Mouse (Mus musculus) cerebellum, postnatal 14 days (tissue): Measurements from ENCODE around the gene Lifr.

Source experiments
- DNase-seq, 2 experiments: peaks; one replicate each; pipeline ENCODE4 v3.0.0; 2021; ENCODE audit warnings: mixed read lengths in 2 of 2

The Lifr gene

GRCm38 (mm10) chr15:7166735-7167134 lies 76.3 kb downstream of the Lifr start:
- DNase-seq, result no peak

DNA sequence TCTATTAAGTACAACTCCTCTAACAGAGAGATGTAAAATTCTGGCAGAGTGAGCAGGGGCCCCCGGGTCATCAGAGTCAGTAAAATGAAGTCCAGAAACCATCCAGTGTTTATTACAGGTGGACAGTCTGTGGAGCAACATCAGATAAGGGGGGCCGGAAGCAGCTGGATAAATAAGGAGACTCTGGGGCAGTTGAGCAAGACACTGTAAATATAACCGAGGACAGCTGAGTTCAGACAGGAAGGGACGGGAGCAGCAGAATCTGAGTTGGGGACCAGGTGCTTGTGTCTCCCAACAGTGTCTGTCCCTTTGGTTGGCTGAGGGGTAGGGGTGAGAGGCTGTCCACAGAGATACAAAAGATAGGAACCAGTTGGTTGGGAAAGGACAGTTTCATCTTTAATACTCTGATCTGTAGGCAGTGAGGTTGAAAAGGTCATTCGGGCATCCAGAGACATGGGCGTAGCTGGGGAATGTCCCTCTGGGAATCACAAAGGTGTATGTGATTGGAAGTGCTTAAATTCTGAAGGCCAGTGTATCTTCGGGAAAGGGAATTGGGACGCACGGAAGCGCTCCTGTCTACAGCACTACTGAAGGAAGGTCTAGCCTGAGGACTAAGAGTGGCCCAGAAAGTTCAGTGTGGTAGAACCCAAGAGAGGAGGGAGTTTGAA lies 77.0 kb downstream of the Lifr start:
- no peak for DNase-seq

DNA sequence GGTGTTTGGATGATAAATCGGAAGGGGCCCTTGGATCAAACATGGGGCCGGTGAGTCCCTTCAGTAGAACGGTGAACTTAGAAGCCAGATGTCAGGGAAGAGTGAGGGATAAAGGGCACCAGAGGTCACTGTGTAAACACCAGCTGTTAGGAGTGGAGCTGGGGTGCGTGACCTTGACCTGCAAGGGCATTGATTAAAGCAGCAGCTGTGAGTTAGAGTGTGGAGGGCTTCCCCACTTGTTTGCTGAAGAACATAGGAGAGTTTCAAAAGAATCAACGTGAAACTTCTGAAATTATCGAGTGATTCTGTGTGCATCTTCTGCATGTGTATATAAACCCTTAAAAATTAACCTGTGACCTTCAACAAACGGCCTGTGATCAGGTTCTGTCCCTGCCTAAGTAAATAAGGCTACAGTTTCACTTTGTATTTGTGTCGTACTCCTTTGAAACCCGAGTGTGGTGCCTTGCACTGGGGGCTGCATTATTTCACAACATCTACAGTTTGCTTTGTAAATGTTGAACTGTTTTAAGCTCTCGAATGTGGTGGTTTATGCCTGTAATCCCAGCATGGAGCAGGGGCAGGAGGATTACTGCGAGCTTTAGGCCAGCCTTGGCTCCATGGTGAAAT lies 77.6 kb downstream of the Lifr start:
- no peak for DNase-seq

DNA sequence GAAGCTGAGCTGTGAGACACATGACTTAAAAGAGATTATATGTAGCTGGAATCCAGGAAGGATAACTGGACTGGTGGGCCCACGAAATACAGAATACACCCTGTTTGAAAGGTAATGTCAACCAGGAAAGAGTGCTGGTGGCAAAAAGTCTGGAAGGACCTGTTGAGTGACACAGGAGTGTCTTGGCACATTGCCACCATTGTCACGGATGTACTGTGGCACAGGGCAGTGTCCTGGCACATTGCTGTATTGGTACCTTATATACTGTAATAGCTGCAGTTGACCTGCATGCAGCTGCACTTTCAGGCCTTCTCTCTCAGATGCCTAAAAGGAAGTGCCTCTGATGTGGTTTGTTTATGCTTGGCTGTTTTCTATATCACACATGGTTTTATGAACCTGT lies 82.5 kb downstream of the Lifr start:
- DNase-seq, result peak; percentile 18 to 39

GRCm38 (mm10) chr15:7173346-7173745 lies 82.9 kb downstream of the Lifr start:
- no peak for DNase-seq

- no peak for DNase-seq
Observed at GRCm38 (mm10) chr15:7173776-7174175, 83.4 kb downstream of the Lifr start.

GRCm38 (mm10) chr15:7180576-7180975 lies 90.2 kb downstream of the Lifr start:
- no peak for DNase-seq

- DNase-seq, result no peak
Observed at GRCm38 (mm10) chr15:7187682-7188081, 97.3 kb downstream of the Lifr start.

GRCm38 (mm10) chr15:7189678-7190454 lies 99.5 kb downstream of the Lifr start:
- DNase-seq, result no peak

- no peak for DNase-seq
Observed at GRCm38 (mm10) chr15:7191074-7191473, 100.7 kb downstream of the Lifr start.

DNA sequence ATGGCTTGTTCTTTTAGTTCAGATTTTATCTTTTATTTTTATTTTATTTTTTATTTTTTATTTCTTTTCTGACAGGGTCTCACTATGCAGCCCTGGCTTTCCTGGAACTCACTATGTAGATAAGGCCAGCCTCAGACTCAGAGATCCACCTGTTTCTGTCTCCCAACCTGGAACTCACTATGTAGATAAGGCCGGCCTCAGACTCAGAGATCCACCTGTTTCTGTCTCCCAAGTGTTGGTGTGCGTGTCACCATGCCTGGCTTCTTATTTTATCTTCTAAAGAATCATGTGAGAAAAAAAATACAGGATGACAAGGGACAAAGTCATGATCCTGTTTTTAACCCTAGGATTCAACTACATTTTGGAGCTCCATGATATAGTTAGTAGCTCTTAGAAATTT lies 102.2 kb downstream of the Lifr start:
- no peak for DNase-seq

DNA sequence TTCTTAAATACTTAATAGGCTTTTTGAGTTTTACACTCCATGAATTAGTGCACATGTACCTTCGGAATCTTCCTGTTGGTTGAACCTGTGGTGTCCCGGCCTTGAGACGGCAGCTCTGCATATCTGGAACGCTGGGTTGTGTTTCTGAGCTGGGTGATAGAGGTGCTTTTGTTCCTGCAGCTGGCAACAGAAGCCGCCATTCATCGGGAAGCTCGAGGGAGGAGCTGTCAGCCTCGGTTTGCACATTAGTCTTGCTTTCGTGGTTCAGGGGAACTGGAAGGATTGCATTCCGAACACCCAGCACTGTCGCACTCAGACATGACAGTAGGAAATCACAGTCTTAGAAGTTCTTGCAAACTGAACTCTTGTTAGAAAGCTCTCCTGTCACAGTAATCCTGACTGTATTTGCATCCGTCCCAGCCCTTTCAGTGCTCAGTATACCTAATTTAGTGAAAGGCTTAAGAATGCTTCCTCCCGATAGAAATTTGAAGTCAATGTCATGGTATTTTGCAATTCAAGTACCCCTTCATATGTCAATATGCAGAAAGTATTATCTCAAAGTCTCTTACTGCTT lies 103.8 kb downstream of the Lifr start:
- DNase-seq, result no peak

GRCm38 (mm10) chr15:7194748-7195221 lies 104.4 kb downstream of the Lifr start:
- DNase-seq, result peak in 1 of 2 experiments; percentile 10

- DNase-seq, result no peak
Observed at GRCm38 (mm10) chr15:7197652-7198445, 107.4 kb downstream of the Lifr start.

DNA sequence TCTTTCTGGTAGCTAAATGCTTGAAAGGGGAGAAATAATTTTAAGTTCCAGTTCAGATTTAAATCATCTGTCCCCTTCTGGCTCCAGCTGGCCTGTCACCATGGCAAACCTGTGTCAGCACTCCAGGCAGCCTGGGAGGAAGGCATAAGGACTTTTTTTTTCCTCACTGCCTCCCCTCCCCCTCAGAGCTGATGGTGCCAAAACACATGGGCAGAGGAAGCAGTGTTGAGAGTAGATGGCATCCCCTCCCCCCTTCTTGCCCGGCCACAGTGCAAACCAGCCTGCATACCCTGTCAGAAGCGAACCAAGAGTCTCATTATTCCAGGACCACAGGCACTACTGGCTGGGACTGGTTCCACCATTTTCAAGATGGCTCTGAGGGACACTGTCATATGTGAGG lies 108.4 kb downstream of the Lifr start:
- DNase-seq, result peak; percentile 48 to 71

- DNase-seq, result no peak
Observed at GRCm38 (mm10) chr15:7200286-7200685, 109.9 kb downstream of the Lifr start.

GRCm38 (mm10) chr15:7201421-7202380 lies 111.3 kb downstream of the Lifr start:
- DNase-seq, result peak in 1 of 2 experiments; percentile 19

DNA sequence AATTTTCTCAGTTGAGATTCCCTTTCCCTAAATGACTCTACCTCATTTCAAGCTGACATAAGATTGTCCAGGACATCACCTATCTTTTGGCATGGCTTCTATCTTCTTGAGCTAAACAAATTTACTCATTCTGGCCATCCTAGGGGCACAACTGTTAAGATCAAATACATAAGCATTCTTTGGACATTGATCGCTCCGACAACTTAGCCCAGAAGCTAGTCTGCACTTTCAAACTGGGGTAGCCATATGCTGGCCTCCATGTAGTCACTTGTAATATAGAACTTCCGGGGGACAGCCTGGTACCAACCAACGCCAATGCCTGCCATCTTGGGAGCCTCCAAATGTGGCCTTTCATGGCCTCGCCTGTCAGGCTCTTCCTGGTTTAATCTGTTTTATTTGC lies 112.6 kb downstream of the Lifr start:
- no peak for DNase-seq

- DNase-seq, result peak; percentile 30 to 37
Observed at GRCm38 (mm10) chr15:7203606-7204330, 113.4 kb downstream of the Lifr start.

- DNase-seq, result peak; percentile 73 to 74
Observed at GRCm38 (mm10) chr15:7204917-7205316, 114.5 kb downstream of the Lifr start.

DNA sequence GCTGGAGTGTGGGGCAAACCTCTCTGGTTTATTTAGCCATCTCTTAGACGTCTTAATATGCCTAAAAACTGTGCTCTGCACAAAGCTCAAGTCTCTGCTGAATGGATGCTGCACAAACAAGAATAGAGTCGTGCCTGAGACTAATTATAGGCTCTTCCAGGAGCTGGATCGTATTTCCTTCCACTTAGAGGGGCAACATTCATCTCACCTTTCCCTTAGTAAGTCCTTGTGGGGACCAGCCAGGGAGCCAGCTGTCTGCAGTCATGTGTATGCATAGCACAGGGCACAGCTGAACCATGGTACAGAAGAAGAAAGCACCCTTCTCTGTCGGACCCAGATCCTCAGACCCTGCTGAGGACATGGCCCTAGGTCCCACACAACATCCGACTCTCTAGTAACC lies 115.7 kb downstream of the Lifr start:
- no peak for DNase-seq
